Mouse (Mus musculus): ENCODE measurements around the gene Rbm12.

Rbm12 gene

GRCm38 (mm10) chr2:156079674-156080073 lies 32.1 kb downstream of the Rbm12 start:
- DNase-seq (ENCODE audit: low read depth, low spot score) = no peak

- no peak for DNase-seq (ENCODE audit: low read depth, low spot score)
Observed at GRCm38 (mm10) chr2:156079183-156079560, 32.6 kb downstream of the Rbm12 start.

GRCm38 (mm10) chr2:156078421-156079182 lies 33.2 kb downstream of the Rbm12 start:
- DNase-seq (ENCODE audit: low read depth, low spot score) = no peak

GRCm38 (mm10) chr2:156077461-156077860 lies 34.3 kb downstream of the Rbm12 start:
- no peak for DNase-seq (ENCODE audit: low read depth, low spot score)

GRCm38 (mm10) chr2:156073725-156074124 lies 38.1 kb downstream of the Rbm12 start:
- DNase-seq (ENCODE audit: low read depth, low spot score) = no peak

GRCm38 (mm10) chr2:156071236-156071635 lies 40.5 kb downstream of the Rbm12 start:
- no peak for DNase-seq (ENCODE audit: low read depth, low spot score)

GRCm38 (mm10) chr2:156067916-156068315 lies 43.9 kb downstream of the Rbm12 start:
- no peak for DNase-seq (ENCODE audit: low read depth, low spot score)

GRCm38 (mm10) chr2:156066126-156066525 lies 45.7 kb downstream of the Rbm12 start:
- DNase-seq (ENCODE audit: low read depth, low spot score) = no peak

GRCm38 (mm10) chr2:156065099-156066041 lies 46.4 kb downstream of the Rbm12 start, which contains the start of gene Spag4:
Gene Spag4, plus strand, starts transcription at chr2:156065175.
- DNase-seq (ENCODE audit: low read depth, low spot score) = peak; percentile 56

GRCm38 (mm10) chr2:156052816-156053215 lies 59.0 kb downstream of the Rbm12 start, which contains the start of gene Fer1l4:
Gene Fer1l4, minus strand, starts transcription at chr2:156052947.
- DNase-seq (ENCODE audit: low read depth, low spot score) = no peak

- DNase-seq (ENCODE audit: low read depth, low spot score) = no peak
Observed at GRCm38 (mm10) chr2:156047929-156048328, 63.8 kb downstream of the Rbm12 start.

GRCm38 (mm10) chr2:156042903-156043302 lies 68.9 kb downstream of the Rbm12 start:
- no peak for DNase-seq (ENCODE audit: low read depth, low spot score)
